Mouse (Mus musculus) cerebellum, adult 8-10 months (tissue): ENCODE measurements at regions not wholly inside any gene's neighbourhood (a gene's known extent, or its start where the extent isn't known, plus 50 kb on each side); places are given as distances from the start of the nearest gene placed in this dataset.

ENCODE experiments used
- DNase-seq: peaks from one replicate; pipeline ENCODE4 v3.0.0; 2022

DNA sequence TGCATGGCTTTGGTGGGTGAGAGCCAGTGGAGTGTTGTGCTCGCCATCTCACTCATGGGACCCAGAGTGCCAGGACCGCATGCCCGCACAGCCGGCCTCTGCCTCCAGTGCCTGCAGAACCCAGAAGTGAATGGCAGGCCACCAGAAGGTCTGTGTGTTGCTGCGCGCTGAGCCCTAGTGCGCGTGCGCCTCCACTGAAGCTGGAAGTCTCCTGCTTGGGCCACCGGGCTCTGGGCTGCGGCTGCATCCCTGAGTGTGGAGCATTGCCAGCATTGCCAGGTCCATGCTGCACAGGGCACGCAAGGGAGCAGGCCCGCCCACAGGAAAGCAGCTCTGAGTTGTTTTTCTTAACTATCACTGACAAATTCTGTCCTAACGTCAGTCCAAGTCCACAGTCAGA is 785.7 kb downstream of the Gm6760 start:
- DNase-seq, result peak; percentile 50

DNA sequence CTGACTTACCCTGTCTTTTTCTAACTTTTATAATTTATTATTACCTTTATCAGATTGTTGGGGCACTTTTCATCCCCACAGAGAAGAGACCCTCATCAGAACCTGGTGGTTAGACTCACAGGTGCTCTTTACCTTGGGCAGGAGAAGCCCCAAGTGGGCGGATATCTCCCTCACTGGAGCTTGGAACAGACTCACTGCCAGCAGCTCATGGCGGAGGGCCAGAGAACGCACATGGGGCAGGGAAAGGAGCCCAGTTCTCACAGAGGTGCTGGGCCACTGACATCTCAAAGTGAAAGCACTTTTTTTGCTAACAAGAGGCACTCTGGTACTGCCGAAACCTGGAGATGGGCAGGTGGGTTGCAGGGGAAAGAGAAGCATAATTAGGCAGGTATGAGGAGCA is 786.3 kb downstream of the Gm6760 start:
- peak; percentile 70 for DNase-seq

DNA sequence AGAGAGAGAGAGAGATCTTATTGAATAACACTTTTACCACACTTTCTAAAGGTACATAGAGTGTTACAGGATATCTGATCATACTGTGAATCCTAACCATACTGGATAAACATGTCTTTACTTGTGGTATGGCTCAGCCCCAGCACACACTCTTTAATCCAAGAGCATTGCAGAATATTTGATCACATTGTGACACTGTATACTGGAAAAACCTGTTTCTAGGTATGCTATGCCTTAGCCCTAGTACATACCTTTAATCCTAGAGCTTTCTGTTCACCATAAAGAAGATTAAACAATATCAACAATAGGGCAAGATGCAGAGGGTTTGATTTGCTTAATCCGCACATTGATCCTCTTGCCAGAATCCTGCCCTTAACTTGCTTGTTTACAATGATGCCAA is 797.0 kb downstream of the Gm6760 start:
- DNase-seq, result no peak
